Mouse (Mus musculus) fat pad, adult 2 months (tissue): ENCODE data around the gene Nav2.

Experiments used
- DNase-seq: peaks from one replicate; pipeline ENCODE4 v3.0.0-alpha.2; 2011; ENCODE audit warnings: low read depth, low spot score; ENCODE audit errors: extremely low read depth

Gene Nav2

GRCm38 (mm10) chr7:49245537-49246239 is 337.2 kb downstream of the Nav2 start:
- DNase-seq, result no peak

- no peak for DNase-seq
Measured at GRCm38 (mm10) chr7:49246240-49246578, 337.7 kb downstream of the Nav2 start.

GRCm38 (mm10) chr7:49246584-49247481 is 338.3 kb downstream of the Nav2 start:
- no peak for DNase-seq

- no peak for DNase-seq
Measured at GRCm38 (mm10) chr7:49247744-49248331, 339.3 kb downstream of the Nav2 start.

GRCm38 (mm10) chr7:49248333-49249086 is 340.0 kb downstream of the Nav2 start:
- no peak for DNase-seq

GRCm38 (mm10) chr7:49249462-49249861 is 340.9 kb downstream of the Nav2 start:
- no peak for DNase-seq

- DNase-seq, result no peak
Measured at GRCm38 (mm10) chr7:49249996-49250395, 341.5 kb downstream of the Nav2 start.

GRCm38 (mm10) chr7:49250581-49251307 is 342.2 kb downstream of the Nav2 start:
- DNase-seq, result no peak

- no peak for DNase-seq
Measured at GRCm38 (mm10) chr7:49251308-49251638, 342.8 kb downstream of the Nav2 start.

GRCm38 (mm10) chr7:49252444-49252843 is 343.9 kb downstream of the Nav2 start:
- no peak for DNase-seq

- no peak for DNase-seq
Measured at GRCm38 (mm10) chr7:49252902-49253301, 344.4 kb downstream of the Nav2 start.

GRCm38 (mm10) chr7:49255053-49255452 is 346.5 kb downstream of the Nav2 start:
- no peak for DNase-seq

GRCm38 (mm10) chr7:49257234-49257906 is 348.9 kb downstream of the Nav2 start:
- DNase-seq, result no peak

GRCm38 (mm10) chr7:49258088-49258487 is 349.6 kb downstream of the Nav2 start:
- DNase-seq, result no peak

- DNase-seq, result no peak
Measured at GRCm38 (mm10) chr7:49261941-49262511, 353.5 kb downstream of the Nav2 start.

- no peak for DNase-seq
Measured at GRCm38 (mm10) chr7:49266422-49266821, 357.9 kb downstream of the Nav2 start.

- no peak for DNase-seq
Measured at GRCm38 (mm10) chr7:49267621-49268325, 359.3 kb downstream of the Nav2 start.

- DNase-seq, result no peak
Measured at GRCm38 (mm10) chr7:49268401-49268921, 359.9 kb downstream of the Nav2 start.

GRCm38 (mm10) chr7:49270855-49271254 is 362.3 kb downstream of the Nav2 start:
- DNase-seq, result no peak
